Comparison of ENCODE assay signal across 1 mouse cellular context in the genomic region with DNA sequence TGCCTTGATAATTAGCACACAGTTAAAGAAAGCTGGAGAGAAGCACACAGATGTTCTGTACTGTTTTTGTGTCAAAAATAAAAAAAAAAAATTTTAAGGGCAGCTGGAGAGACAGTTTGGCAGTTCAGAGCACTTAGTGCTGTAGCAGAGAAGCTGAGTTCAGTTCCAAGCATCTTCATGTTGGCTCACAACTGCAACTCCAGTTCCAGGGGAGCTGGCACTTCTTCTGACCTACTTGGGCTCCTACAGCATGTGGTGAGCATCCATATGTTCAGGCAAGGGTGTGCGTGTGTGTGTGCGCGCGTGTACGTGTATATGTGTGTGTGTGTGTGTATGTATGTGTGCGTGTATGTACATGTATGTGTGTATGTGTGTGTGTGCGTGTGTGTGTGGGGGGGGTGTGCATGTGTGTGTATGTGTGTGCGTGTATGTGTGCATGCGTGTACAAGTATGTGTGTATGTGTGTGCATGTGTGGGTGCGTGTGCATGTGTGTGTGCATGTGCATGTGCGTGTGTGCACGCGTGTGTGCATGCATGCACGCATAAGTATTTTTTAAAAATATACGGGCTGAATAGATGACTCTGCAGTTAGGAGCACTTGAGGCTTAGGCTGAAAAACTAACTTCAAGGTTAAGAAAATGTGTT.
TF ChIP-seq lines count a peak whose summit lies in the region.

No protein-coding gene starts in this region.

TF ChIP-seq in ES-E14, 5 proteins besides CTCF, POLR2A, EP300 and RAD21 (continued from another document):
- no peak for TF ChIP-seq ZC3H11A (IDR thresholded peaks at IDR 0.05; ENCODE audit: borderline replicate concordance, low read depth, low read length)
- no peak for TF ChIP-seq CHD2 (IDR thresholded peaks at IDR 0.05; ENCODE audit: low read depth, low read length)
- no peak for TF ChIP-seq HCFC1 (IDR thresholded peaks at IDR 0.05; ENCODE audit: borderline replicate concordance, insufficient read depth, low read length)
